Mouse (Mus musculus): ENCODE results near the gene Zfp992.
"Not testable (repeated sequence)": the region's sequence is repeated elsewhere in the genome, so short reads cannot be mapped to it uniquely, and the experiment has no call there.

Zfp992 gene

DNA sequence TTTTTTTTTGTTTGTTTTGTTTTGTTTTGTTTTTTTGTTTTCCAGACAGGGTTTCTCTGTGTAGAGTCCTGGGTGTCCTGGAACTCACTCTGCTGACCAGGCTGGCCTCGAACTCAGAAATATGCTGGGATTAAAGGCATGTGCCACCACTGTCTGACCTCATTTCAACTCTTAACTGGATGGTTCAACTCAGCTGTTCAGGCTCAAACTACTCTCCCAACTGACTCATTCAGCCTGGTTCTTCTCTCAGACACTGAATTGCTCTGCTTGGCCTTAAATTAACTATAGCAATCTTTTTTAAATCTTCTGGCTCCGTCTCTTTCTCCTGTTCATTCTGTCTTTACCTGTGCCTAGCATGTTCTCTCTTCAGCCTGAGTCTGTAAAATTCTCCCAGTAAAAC is 68.3 kb downstream of the Zfp992 start:
- DNase-seq (ENCODE audit: low read depth, low spot score) = not testable (repeated sequence)
